Mouse (Mus musculus): Measurements from ENCODE around the gene Xpnpep2. TPM values are rescaled to one million over a fixed set of nuclear protein-coding genes. Genes with fewer than 3 reads are reported as not detected.

Gene Xpnpep2
- total and polyA plus RNA-seq, 2 experiments from 2014 or later: 0.79 to 3.3 TPM

GRCm38 (mm10) chrX:48096580-48096979 lies 11.9 kb upstream of the Xpnpep2 start:
- Histone ChIP-seq H3K27me3 (ENCODE audit: insufficient read depth, low read length) (no peaks in the 10 kb centered on the region), H3K27ac (ENCODE audit: low read depth, low read length) (no peak overlapping the region), H3K36me3 (ENCODE audit: insufficient read depth, low read length) (no peaks in the 10 kb centered on the region), H3K4me2 (ENCODE audit: low read depth, low read length, poor library complexity, severe bottlenecking) (no peak overlapping the region), H3K4me3 (ENCODE audit: low read depth, low read length) (no peak overlapping the region), H3K9ac (replicated peaks; ENCODE audit: low read length, poor library complexity, severe bottlenecking) (no peak overlapping the region), H3K4me1 (ENCODE audit: insufficient read depth, low read length) (no peaks in the 10 kb centered on the region), H3K9me3 (ENCODE audit: low read length) (no peaks in the 10 kb centered on the region)
- WGBS: 82% methylated on average over 8 of the region's 8 CpGs
- TF ChIP-seq CTCF (IDR thresholded peaks at IDR 0.05): no peak
- DNase-seq (ENCODE audit: low spot score) (no peak), ATAC-seq (ENCODE audit: low FRiP score) (no peak)

GRCm38 (mm10) chrX:48098470-48099129 lies 9.9 kb upstream of the Xpnpep2 start:
- DNase-seq (ENCODE audit: low spot score) (no peak), ATAC-seq (ENCODE audit: low FRiP score) (no peak)
- WGBS: 83% methylated on average over 9 of the region's 9 CpGs
- Histone ChIP-seq H3K9me3 (ENCODE audit: low read length) (no peaks in the 10 kb centered on the region), H3K4me2 (ENCODE audit: low read depth, low read length, poor library complexity, severe bottlenecking) (no peak overlapping the region), H3K4me1 (ENCODE audit: insufficient read depth, low read length) (no peaks in the 10 kb centered on the region), H3K4me3 (ENCODE audit: low read depth, low read length) (no peak overlapping the region), H3K36me3 (ENCODE audit: insufficient read depth, low read length) (no peaks in the 10 kb centered on the region), H3K27me3 (ENCODE audit: insufficient read depth, low read length) (no peaks in the 10 kb centered on the region), H3K9ac (replicated peaks; ENCODE audit: low read length, poor library complexity, severe bottlenecking) (no peak overlapping the region), H3K27ac (ENCODE audit: low read depth, low read length) (no peak overlapping the region)
- no peak for TF ChIP-seq CTCF (IDR thresholded peaks at IDR 0.05)

GRCm38 (mm10) chrX:48099871-48100270 lies 8.7 kb upstream of the Xpnpep2 start:
- H3K27me3 ChIP-seq (ENCODE audit: insufficient read depth, low read length): no peaks in the 10 kb centered on the region
- H3K4me1 ChIP-seq (ENCODE audit: insufficient read depth, low read length): no peaks in the 10 kb centered on the region
- ATAC-seq (ENCODE audit: low FRiP score) (no peak), DNase-seq (ENCODE audit: low spot score) (no peak)
- no peak overlapping the region for H3K27ac ChIP-seq (ENCODE audit: low read depth, low read length)
- no peaks in the 10 kb centered on the region for H3K36me3 ChIP-seq (ENCODE audit: insufficient read depth, low read length)
- no peaks in the 10 kb centered on the region for H3K9me3 ChIP-seq (ENCODE audit: low read length)
- no peak overlapping the region for H3K4me3 ChIP-seq (ENCODE audit: low read depth, low read length)
- no peak overlapping the region for H3K4me2 ChIP-seq (ENCODE audit: low read depth, low read length, poor library complexity, severe bottlenecking)
- WGBS: 44% methylated on average over 1 of the region's 1 CpGs
- H3K9ac ChIP-seq (replicated peaks; ENCODE audit: low read length, poor library complexity, severe bottlenecking): no peak overlapping the region
- TF ChIP-seq CTCF (IDR thresholded peaks at IDR 0.05): peak; percentile 58

GRCm38 (mm10) chrX:48103256-48103655 lies 5.3 kb upstream of the Xpnpep2 start:
- WGBS: 77% methylated on average over 3 of the region's 3 CpGs
- TF ChIP-seq CTCF (IDR thresholded peaks at IDR 0.05): no peak

GRCm38 (mm10) chrX:48104736-48105441 lies 3.6 kb upstream of the Xpnpep2 start:
- no peak for DNase-seq (ENCODE audit: low spot score)
- no peaks in the 10 kb centered on the region for H3K36me3 ChIP-seq (ENCODE audit: insufficient read depth, low read length)
- H3K27me3 ChIP-seq (ENCODE audit: insufficient read depth, low read length): no peaks in the 10 kb centered on the region
- H3K4me1 ChIP-seq (ENCODE audit: insufficient read depth, low read length): no peaks in the 10 kb centered on the region
- H3K4me3 ChIP-seq (ENCODE audit: low read depth, low read length): no peak overlapping the region
- H3K27ac ChIP-seq (ENCODE audit: low read depth, low read length): no peak overlapping the region
- no peaks in the 10 kb centered on the region for H3K9me3 ChIP-seq (ENCODE audit: low read length)
- no peak overlapping the region for H3K9ac ChIP-seq (replicated peaks; ENCODE audit: low read length, poor library complexity, severe bottlenecking)
- no peak for ATAC-seq (ENCODE audit: low FRiP score)
- 77% methylated on average over 7 of the region's 7 CpGs for WGBS
- no peak for TF ChIP-seq CTCF (IDR thresholded peaks at IDR 0.05)
- H3K4me2 ChIP-seq (ENCODE audit: low read depth, low read length, poor library complexity, severe bottlenecking): no peak overlapping the region

More at GRCm38 (mm10) chrX:48103256-48103655, 5.3 kb upstream of the Xpnpep2 start:
- H3K27me3 ChIP-seq (ENCODE audit: insufficient read depth, low read length): no peaks in the 10 kb centered on the region
- H3K27ac ChIP-seq (ENCODE audit: low read depth, low read length): no peak overlapping the region
- DNase-seq (ENCODE audit: low spot score) (no peak), ATAC-seq (ENCODE audit: low FRiP score) (no peak)
- H3K4me2 ChIP-seq (ENCODE audit: low read depth, low read length, poor library complexity, severe bottlenecking): no peak overlapping the region
- H3K4me1 ChIP-seq (ENCODE audit: insufficient read depth, low read length): no peaks in the 10 kb centered on the region
- no peak overlapping the region for H3K4me3 ChIP-seq (ENCODE audit: low read depth, low read length)
- H3K9me3 ChIP-seq (ENCODE audit: low read length): no peaks in the 10 kb centered on the region
- H3K9ac ChIP-seq (replicated peaks; ENCODE audit: low read length, poor library complexity, severe bottlenecking): no peak overlapping the region
- no peaks in the 10 kb centered on the region for H3K36me3 ChIP-seq (ENCODE audit: insufficient read depth, low read length)

GRCm38 (mm10) chrX:48106226-48106625 lies 2.3 kb upstream of the Xpnpep2 start:
- Histone ChIP-seq H3K9me3 (ENCODE audit: low read length) (no peaks in the 10 kb centered on the region), H3K4me1 (ENCODE audit: insufficient read depth, low read length) (no peaks in the 10 kb centered on the region), H3K4me3 (ENCODE audit: low read depth, low read length) (no peak overlapping the region), H3K27ac (ENCODE audit: low read depth, low read length) (no peak overlapping the region), H3K36me3 (ENCODE audit: insufficient read depth, low read length) (no peaks in the 10 kb centered on the region), H3K4me2 (ENCODE audit: low read depth, low read length, poor library complexity, severe bottlenecking) (no peak overlapping the region), H3K9ac (replicated peaks; ENCODE audit: low read length, poor library complexity, severe bottlenecking) (no peak overlapping the region), H3K27me3 (ENCODE audit: insufficient read depth, low read length) (no peaks in the 10 kb centered on the region)
- WGBS: 93% methylated on average over 3 of the region's 3 CpGs
- DNase-seq (ENCODE audit: low spot score) (no peak), ATAC-seq (ENCODE audit: low FRiP score) (no peak)
- TF ChIP-seq CTCF (IDR thresholded peaks at IDR 0.05): no peak
